Mouse (Mus musculus): ENCODE measurements around the gene Bcl2l13. TPM values are rescaled to one million over a fixed set of nuclear protein-coding genes. Genes with fewer than 3 reads are reported as not detected.
"Not testable (repeated sequence)": the region's sequence is repeated elsewhere in the genome, so short reads cannot be mapped to it uniquely, and the experiment has no call there.

The Bcl2l13 gene
- total and polyA plus RNA-seq, 2 experiments from 2014 or later, result 30.9 to 32.4 TPM

DNA sequence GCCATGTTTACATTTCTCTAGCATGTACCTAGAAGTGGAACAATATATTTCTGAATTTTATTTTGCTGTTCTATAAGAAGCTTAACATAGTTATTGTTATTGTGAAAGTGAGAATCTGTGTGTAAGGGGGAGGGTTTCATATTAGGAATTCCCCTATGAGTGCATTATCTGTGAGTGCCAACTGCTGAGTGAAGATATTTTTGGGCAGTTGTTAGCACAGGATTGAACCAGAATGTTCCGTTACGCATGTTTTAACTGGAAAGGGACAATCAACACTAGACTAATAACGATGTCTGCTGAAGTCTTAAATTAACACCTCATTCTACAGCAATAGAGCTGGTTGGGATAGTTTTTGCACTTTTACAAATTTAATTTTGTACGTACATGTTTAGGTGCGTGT is 5.7 kb downstream of the Bcl2l13 start:
- WGBS, result 54% methylated on average over 5 of the region's 5 CpGs
- Histone ChIP-seq H3K9me3 (replicated peaks; ENCODE audit: control insufficient read depth, low read length) (peaks cover 3% of the 10 kb centered on the region; the same call in 1 of the 2 replicates), H3K4me3 (ENCODE audit: low read depth, low read length) (no peak overlapping the region), H3K36me3 (replicated peaks; ENCODE audit: control insufficient read depth, insufficient read depth, low read length) (no peaks in the 10 kb centered on the region), H3K9ac (replicated peaks; ENCODE audit: low read depth, low read length) (no peak overlapping the region), H3K4me2 (ENCODE audit: low read depth, low read length) (peak overlapping the region; percentile 28), H3K27me3 (ENCODE audit: control insufficient read depth, insufficient read depth, low read length) (no peaks in the 10 kb centered on the region), H3K4me1 (ENCODE audit: control insufficient read depth, insufficient read depth) (peaks cover 14% of the 10 kb centered on the region), H3K27ac (ENCODE audit: low read depth) (peak overlapping the region; percentile 62)
- DNase-seq (ENCODE audit: low spot score), result peak; percentile 46
- TF ChIP-seq CTCF (IDR thresholded peaks at IDR 0.05; ENCODE audit: low read depth), result no peak
- TF ChIP-seq EP300 (IDR thresholded peaks at IDR 0.05; ENCODE audit: low read depth), result no peak
- peak; percentile 73 for ATAC-seq (ENCODE audit: insufficient read depth, low read depth)

DNA sequence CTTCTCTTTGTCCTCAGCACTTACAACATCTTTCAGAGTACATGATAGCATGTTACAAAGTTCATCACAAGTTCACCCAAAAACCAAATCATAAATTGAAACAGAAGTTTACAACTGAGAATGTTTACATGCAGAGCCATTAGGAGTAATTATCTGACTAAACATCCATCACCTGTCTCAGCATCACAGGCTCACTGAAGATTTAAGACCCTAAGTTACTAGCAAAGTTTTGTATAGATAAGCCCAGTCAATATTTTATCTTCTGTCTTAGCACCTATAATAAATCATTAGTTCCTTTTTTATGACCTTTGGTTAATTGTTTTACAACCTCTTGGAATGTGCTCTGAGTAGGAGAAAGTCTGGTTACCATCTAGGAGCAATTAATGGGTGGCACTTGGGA is 14.7 kb downstream of the Bcl2l13 start:
- not testable (repeated sequence) for H3K4me3 ChIP-seq (ENCODE audit: low read depth, low read length); H3K27me3 ChIP-seq (ENCODE audit: control insufficient read depth, insufficient read depth, low read length); H3K9ac ChIP-seq (replicated peaks; ENCODE audit: low read depth, low read length); H3K27ac ChIP-seq (ENCODE audit: low read depth); ATAC-seq (ENCODE audit: insufficient read depth, low read depth); H3K9me3 ChIP-seq (replicated peaks; ENCODE audit: control insufficient read depth, low read length); H3K4me1 ChIP-seq (ENCODE audit: control insufficient read depth, insufficient read depth); DNase-seq (ENCODE audit: low spot score); H3K4me2 ChIP-seq (ENCODE audit: low read depth, low read length)
- peaks cover 31% of the 10 kb centered on the region for H3K36me3 ChIP-seq (replicated peaks; ENCODE audit: control insufficient read depth, insufficient read depth, low read length)

DNA sequence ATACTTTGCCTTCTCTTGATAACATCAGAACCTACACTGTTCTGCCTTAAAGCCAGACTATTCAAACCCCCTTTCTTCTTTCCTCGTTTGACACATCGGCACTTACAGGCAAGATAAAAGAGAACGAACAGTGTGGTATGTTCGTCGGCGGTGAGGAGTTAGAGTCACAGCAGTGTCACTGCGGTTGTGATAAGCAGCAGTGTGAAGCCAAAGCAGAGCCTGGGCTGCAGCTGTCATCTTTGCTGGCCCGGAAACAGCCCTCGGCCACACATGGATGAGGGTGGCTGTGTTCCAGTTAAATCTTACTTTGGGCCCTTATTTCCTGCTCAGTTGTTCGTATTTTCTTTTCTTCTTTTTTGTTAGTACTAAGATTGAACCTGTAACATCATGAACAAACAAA is 18.4 kb downstream of the Bcl2l13 start:
- 24% methylated on average over 10 of the region's 10 CpGs for WGBS
- Histone ChIP-seq H3K9me3 (replicated peaks; ENCODE audit: control insufficient read depth, low read length) (no peaks in the 10 kb centered on the region), H3K27ac (ENCODE audit: low read depth) (0 out of 2 replicates have a peak overlapping the region, but pooled peaks have one; percentile 30), H3K4me2 (ENCODE audit: low read depth, low read length) (no peak overlapping the region), H3K27me3 (ENCODE audit: control insufficient read depth, insufficient read depth, low read length) (no peaks in the 10 kb centered on the region), H3K36me3 (replicated peaks; ENCODE audit: control insufficient read depth, insufficient read depth, low read length) (peaks cover 22% of the 10 kb centered on the region), H3K4me1 (ENCODE audit: control insufficient read depth, insufficient read depth) (no peaks in the 10 kb centered on the region), H3K4me3 (ENCODE audit: low read depth, low read length) (no peak overlapping the region), H3K9ac (replicated peaks; ENCODE audit: low read depth, low read length) (no peak overlapping the region)
- peak; percentile 54 for DNase-seq (ENCODE audit: low spot score)
- TF ChIP-seq EP300 (IDR thresholded peaks at IDR 0.05; ENCODE audit: low read depth) (no peak), CTCF (IDR thresholded peaks at IDR 0.05; ENCODE audit: low read depth) (no peak)
- ATAC-seq (ENCODE audit: insufficient read depth, low read depth), result peak; percentile 83

DNA sequence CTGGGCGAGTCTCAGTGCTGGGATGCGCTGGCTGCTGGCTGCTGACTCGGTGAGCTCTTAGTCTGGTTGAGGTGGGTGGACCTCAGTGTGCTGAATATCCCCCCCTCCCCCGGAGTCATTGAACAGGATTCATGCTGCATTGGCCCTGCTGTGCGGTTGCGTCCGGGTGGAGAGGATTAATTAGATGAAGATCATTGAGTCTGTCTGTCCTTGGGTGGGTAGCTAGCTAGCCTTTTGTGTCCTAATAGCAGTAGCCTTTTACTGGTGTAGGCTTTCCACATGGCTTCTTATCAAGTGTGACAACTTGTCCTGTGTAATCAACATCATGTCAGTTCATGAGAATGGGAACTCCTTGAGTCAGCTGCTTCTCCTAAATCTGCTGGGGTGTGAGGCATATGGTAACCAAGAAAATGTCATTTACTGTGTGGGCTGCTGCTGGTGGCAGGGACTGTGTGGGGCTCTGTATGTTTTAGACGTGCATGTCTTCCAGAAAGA is 22.3 kb downstream of the Bcl2l13 start:
- H3K27me3 ChIP-seq (ENCODE audit: control insufficient read depth, insufficient read depth, low read length), result no peaks in the 10 kb centered on the region
- H3K36me3 ChIP-seq (replicated peaks; ENCODE audit: control insufficient read depth, insufficient read depth, low read length), result peaks cover 29% of the 10 kb centered on the region
- H3K4me3 ChIP-seq (ENCODE audit: low read depth, low read length), result no peak overlapping the region
- H3K9ac ChIP-seq (replicated peaks; ENCODE audit: low read depth, low read length), result no peak overlapping the region
- H3K4me1 ChIP-seq (ENCODE audit: control insufficient read depth, insufficient read depth), result 0 out of 2 replicates have a peak, but pooled peaks cover 4% of the 10 kb centered on the region
- DNase-seq (ENCODE audit: low spot score) (no peak), ATAC-seq (ENCODE audit: insufficient read depth, low read depth) (no peak)
- no peak overlapping the region for H3K4me2 ChIP-seq (ENCODE audit: low read depth, low read length)
- no peaks in the 10 kb centered on the region for H3K9me3 ChIP-seq (replicated peaks; ENCODE audit: control insufficient read depth, low read length)
- TF ChIP-seq EP300 (IDR thresholded peaks at IDR 0.05; ENCODE audit: low read depth) (no peak), CTCF (IDR thresholded peaks at IDR 0.05; ENCODE audit: low read depth) (no peak)
- no peak overlapping the region for H3K27ac ChIP-seq (ENCODE audit: low read depth)
- WGBS, result 71% methylated on average over 8 of the region's 8 CpGs

DNA sequence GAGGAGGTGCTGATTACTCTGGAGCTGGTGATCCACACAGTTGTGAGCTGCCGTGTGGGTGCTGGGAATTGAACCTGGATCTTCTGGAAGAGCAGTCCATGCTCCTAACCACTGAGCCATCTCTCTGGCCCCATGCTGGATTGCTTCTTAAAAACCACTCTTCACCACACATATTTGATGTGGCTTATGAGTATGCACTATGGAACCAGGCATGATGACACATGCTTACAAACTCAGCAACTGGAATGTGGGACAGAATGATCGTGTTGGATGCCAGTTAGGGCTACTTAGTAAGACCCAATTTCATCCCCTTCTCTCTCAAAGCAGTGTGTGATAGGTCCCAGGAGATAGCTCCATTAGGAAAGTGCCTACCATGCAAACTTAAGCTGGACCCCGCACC is 24.1 kb downstream of the Bcl2l13 start:
- no peak for TF ChIP-seq EP300 (IDR thresholded peaks at IDR 0.05; ENCODE audit: low read depth)
- no peak for TF ChIP-seq CTCF (IDR thresholded peaks at IDR 0.05; ENCODE audit: low read depth)
- H3K27ac ChIP-seq (ENCODE audit: low read depth), result no peak overlapping the region
- 0 out of 2 replicates have a peak, but pooled peaks cover 4% of the 10 kb centered on the region for H3K4me1 ChIP-seq (ENCODE audit: control insufficient read depth, insufficient read depth)
- 94% methylated on average over 3 of the region's 3 CpGs for WGBS
- DNase-seq (ENCODE audit: low spot score) (no peak), ATAC-seq (ENCODE audit: insufficient read depth, low read depth) (no peak)
- no peaks in the 10 kb centered on the region for H3K27me3 ChIP-seq (ENCODE audit: control insufficient read depth, insufficient read depth, low read length)
- no peak overlapping the region for H3K9ac ChIP-seq (replicated peaks; ENCODE audit: low read depth, low read length)
- no peak overlapping the region for H3K4me2 ChIP-seq (ENCODE audit: low read depth, low read length)
- H3K9me3 ChIP-seq (replicated peaks; ENCODE audit: control insufficient read depth, low read length), result no peaks in the 10 kb centered on the region
- H3K4me3 ChIP-seq (ENCODE audit: low read depth, low read length), result no peak overlapping the region
- H3K36me3 ChIP-seq (replicated peaks; ENCODE audit: control insufficient read depth, insufficient read depth, low read length), result peaks cover 30% of the 10 kb centered on the region
